Mouse (Mus musculus) olfactory bulb, adult 2 months (tissue): ENCODE data around the gene Hint2. TPM values are rescaled to one million over a fixed set of nuclear protein-coding genes. Genes with fewer than 3 reads are reported as not detected.

Experiments
- H3K27ac ChIP-seq: fragments of 200-500 bp; 2 replicates; pipeline ENCODE4 v1.5.1; 2012; ENCODE audit warnings: low read depth, low read length; ENCODE audit not compliant: insufficient read depth
- H3K4me1 ChIP-seq: fragments of 200-500 bp; 2 replicates; pipeline ENCODE4 v1.6.1; 2012; ENCODE audit warnings: low read length; ENCODE audit not compliant: control insufficient read depth, insufficient read depth
- H3K4me3 ChIP-seq: fragments of 200-500 bp; 2 replicates; pipeline ENCODE4 v1.5.1; 2012; ENCODE audit warnings: mild to moderate bottlenecking, low read depth, low read length, moderate library complexity; ENCODE audit not compliant: insufficient read depth
- CTCF ChIP-seq: fragments of 200-500 bp; IDR thresholded peaks from 2 replicates; pipeline ENCODE4 v1.5.1; 2012; ENCODE audit warnings: low read depth, mild to moderate bottlenecking, low read length, moderate library complexity; ENCODE audit not compliant: insufficient read depth
- POLR2A ChIP-seq: fragments of 200-500 bp; IDR thresholded peaks from 2 replicates; pipeline ENCODE4 v1.6.1; 2012; ENCODE audit warnings: mild to moderate bottlenecking, low read depth, low read length, moderate library complexity; ENCODE audit not compliant: insufficient read depth
- WGBS: fragments of 180-500 bp; shearing (Covaris S2); methylation state at CpG from one replicate; pipeline ENCODE4 v1.1.7; 2018; 5-methylcytosine and 5-hydroxymethylcytosine counted together
- polyA plus RNA-seq: library from polyadenylated mRNA; stranded (reverse); fragments of >200 nt; gene quantifications from 2 replicates; pipeline ENCODE4 v1.2.4, GENCODE M21; 2012; ENCODE audit warnings: low replicate concordance; ENCODE audit not compliant: missing spikeins, insufficient read depth, insufficient read length

The Hint2 gene
- polyA plus RNA-seq, 1 experiment = not detected

DNA sequence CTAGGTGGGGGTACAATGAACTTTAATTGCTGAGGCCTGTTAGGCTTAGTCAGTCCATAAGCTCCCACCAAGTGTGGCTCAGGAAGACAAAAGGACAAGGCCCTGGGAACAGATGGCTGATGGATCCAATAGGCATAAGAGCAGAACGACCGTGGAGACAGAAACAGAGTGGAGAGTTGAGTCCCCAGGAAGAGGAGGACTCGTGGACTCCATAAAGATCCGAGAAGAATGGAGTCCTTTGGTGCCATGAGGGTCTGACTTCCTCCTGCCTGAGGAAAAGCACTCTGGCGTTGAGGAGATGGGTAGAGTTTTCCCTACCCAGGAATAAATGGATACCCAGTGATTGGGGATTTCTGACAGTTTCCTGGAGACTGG lies 25.6 kb downstream of the Hint2 start:
- Histone ChIP-seq H3K4me1 (peaks cover 22% of the 10 kb centered on the region), H3K4me3 (peak overlapping the region; percentile 79; the same call in 1 of the 2 replicates), H3K27ac (no peak overlapping the region)
- 29% methylated on average over 5 of the region's 5 CpGs for WGBS
- TF ChIP-seq POLR2A (no peak), CTCF (no peak)

DNA sequence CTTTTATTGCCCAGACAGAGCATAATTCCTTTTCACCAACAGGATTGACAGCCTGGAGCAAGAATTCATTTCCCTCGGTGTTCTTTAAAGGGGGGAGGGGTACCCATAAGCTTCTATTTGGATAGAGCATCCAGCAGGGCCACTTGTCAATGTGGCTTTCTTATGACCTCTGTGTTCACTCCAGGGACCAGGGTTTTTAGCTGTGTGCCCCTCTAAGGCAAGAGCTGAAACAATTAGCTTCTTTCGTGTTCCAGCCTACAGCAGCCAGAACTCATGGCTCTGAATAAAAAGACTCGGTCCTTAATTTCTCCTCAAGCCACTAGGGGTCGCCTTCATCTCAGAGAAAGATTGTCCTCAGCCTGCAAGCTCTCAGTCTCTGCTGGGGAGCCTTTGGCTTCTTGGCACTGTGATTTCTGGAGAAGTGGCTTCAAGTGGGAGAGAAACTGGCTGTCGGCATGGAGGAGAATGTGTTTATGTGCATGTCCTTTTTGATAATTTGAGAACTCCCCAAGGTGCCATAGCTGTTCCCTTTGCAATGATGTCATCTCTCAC lies 26.2 kb downstream of the Hint2 start:
- no peak overlapping the region for H3K27ac ChIP-seq
- TF ChIP-seq POLR2A = no peak
- peak; percentile 51 for TF ChIP-seq CTCF
- H3K4me3 ChIP-seq = no peak overlapping the region
- WGBS = 2% methylated on average over 5 of the region's 5 CpGs
- H3K4me1 ChIP-seq = peaks cover 22% of the 10 kb centered on the region

- Histone ChIP-seq H3K4me3 (no peak overlapping the region), H3K4me1 (peaks cover 22% of the 10 kb centered on the region), H3K27ac (no peak overlapping the region)
- TF ChIP-seq CTCF (no peak), POLR2A (no peak)
- 29% methylated on average over 20 of the region's 20 CpGs for WGBS
Measured at GRCm38 (mm10) chr4:43629106-43629817, 27.0 kb downstream of the Hint2 start.

DNA sequence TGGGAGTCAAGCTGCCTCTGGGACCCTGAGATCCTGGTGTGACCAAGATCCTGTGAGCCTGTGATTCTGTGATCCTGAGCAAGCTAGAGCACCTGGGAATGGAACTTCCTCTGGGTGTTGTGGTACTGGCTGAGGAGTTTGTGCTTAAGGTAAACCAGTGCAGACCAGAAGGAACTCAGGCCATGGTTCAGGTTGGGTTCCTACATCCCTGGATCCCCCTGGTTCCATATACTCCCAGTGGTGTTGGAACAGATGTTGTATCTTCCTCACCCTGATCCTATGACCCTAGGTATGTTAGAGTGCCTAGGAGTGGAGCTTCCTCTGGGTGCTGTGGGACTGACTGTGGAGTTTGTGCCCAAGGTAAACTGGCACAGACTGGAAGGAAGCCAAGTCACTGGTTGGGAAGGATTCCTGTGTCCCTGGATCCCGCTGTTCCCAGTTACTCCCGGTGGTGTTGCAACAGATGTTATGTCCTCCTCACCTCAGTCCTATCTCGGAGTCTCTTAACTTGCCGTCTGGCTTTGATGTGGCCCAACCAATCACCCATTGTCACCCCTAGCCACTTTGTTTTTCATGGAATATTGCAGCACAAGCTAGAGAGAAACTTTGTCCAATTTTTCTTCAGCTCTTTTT lies 36.0 kb downstream of the Hint2 start:
- TF ChIP-seq CTCF (no peak), POLR2A (no peak)
- Histone ChIP-seq H3K4me1 (no peaks in the 10 kb centered on the region), H3K4me3 (no peak overlapping the region), H3K27ac (no peak overlapping the region)
- WGBS = 77% methylated on average over 4 of the region's 4 CpGs

GRCm38 (mm10) chr4:43613060-43613730 lies 43.1 kb downstream of the Hint2 start:
- 54% methylated on average over 3 of the region's 3 CpGs for WGBS
- TF ChIP-seq CTCF (no peak), POLR2A (no peak)

DNA sequence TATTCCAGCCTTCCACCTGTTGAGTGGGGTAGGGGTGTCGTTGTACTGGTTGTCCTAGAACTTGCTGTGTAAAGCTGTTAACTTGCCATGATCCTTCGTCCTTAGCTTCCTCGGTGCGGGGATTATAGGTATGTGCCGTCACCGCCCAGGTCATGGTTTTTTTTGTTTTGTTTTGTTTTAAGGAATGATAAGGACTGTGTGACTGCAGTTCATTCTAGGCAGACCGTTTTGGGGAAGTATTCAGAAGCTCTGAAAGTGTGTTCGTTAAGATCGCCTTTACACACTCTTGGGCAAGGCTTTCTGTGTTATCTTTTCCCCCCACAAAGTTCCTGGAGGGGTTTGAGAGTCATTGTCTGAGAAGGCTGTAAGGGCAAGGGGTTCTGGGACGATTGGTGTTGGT lies 43.7 kb downstream of the Hint2 start:
- TF ChIP-seq POLR2A = no peak
- TF ChIP-seq CTCF = no peak
- WGBS = 62% methylated on average over 10 of the region's 10 CpGs

More at GRCm38 (mm10) chr4:43613060-43613730, 43.1 kb downstream of the Hint2 start:
- Histone ChIP-seq H3K27ac (no peak overlapping the region), H3K4me3 (no peak overlapping the region), H3K4me1 (no peaks in the 10 kb centered on the region)

DNA sequence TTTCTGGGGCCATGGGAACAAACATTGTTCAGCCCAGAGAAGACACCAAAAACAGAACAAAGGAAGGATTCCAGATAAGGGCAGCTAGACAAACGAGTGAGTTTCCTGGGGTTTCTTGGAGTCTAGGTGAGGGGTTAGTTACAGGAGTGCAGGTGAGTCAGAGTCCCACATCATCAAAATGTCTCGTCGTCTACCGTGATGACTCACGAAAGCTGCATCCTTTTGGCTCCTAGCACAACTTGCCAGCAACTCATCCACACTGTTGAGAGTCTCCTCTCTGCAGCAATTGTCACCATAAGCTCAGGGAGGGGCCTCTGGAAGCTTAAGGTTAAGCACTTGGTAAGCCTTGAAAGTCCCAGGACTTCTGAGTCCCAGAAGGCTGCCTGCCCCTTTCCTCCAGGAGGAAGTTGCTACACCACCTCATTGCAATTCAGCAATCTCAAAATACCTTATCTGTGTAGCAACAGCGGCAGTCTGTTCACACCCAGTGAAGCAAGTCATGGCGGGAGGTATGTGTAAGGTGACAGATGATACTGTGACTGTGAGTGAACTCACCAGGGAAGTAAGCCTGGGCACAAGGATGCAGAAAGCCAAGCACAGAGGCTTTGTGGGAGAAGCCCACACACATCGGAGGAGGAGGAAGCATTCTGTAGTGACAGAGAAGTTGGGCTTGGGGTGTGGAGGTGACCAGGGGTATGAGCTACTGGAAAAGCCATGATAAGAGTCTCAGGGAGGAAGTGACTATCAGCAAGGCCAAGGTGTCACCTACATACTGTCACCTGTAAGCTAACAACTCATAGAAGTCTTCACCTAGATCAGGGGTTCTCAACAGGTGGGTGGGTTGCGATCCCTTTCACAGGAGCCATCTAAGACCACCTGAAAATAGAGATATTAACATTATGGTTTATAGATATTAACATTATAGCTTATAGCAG lies 51.2 kb downstream of the Hint2 start:
- Histone ChIP-seq H3K4me1 (no peaks in the 10 kb centered on the region), H3K27ac (no peak overlapping the region), H3K4me3 (no peak overlapping the region)
- 73% methylated on average over 9 of the region's 9 CpGs for WGBS
- TF ChIP-seq CTCF = no peak
- TF ChIP-seq POLR2A = no peak

More for the DNA sequence above, 43.7 kb downstream of the Hint2 start:
- H3K4me3 ChIP-seq = no peak overlapping the region
- no peaks in the 10 kb centered on the region for H3K4me1 ChIP-seq
- no peak overlapping the region for H3K27ac ChIP-seq

Other genes starting within 250 kb of the Hint2 start
- gene Fam166b, start 227.3 kb downstream of the Hint2 start, polyA plus RNA-seq = not detected in 2 replicates
- gene Tesk1, start 214.5 kb downstream of the Hint2 start, polyA plus RNA-seq = not detected in 2 replicates
- not detected in 2 replicates for gene Cd72, start 201.8 kb downstream of the Hint2 start, polyA plus RNA-seq
- not detected in 2 replicates for gene Sit1, start 172.7 kb downstream of the Hint2 start, polyA plus RNA-seq
- gene Ccdc107, start 163.6 kb downstream of the Hint2 start, polyA plus RNA-seq = not detected in 2 replicates
- not detected in 2 replicates for gene Arhgef39, start 156.8 kb downstream of the Hint2 start, polyA plus RNA-seq
- gene Car9, start 149.5 kb downstream of the Hint2 start, polyA plus RNA-seq = not detected in 2 replicates
- gene Tpm2, start 132.7 kb downstream of the Hint2 start, polyA plus RNA-seq = not detected in 2 replicates
- not detected in 2 replicates for gene Creb3, start 94.1 kb downstream of the Hint2 start, polyA plus RNA-seq
- 147 TPM in 1 of 2 replicates, not detected in the other for gene Tln1, start 93.8 kb downstream of the Hint2 start, polyA plus RNA-seq
- gene Rgp1, start 77.8 kb downstream of the Hint2 start, polyA plus RNA-seq = 242 TPM in 1 of 2 replicates, not detected in the other
- not detected in 2 replicates for gene Gba2, start 77.6 kb downstream of the Hint2 start, polyA plus RNA-seq
- not detected in 2 replicates for gene Msmp, start 72.0 kb downstream of the Hint2 start, polyA plus RNA-seq
- gene Npr2, start 24.5 kb downstream of the Hint2 start, polyA plus RNA-seq = not detected in 2 replicates
- not detected in 2 replicates for gene Spag8, start 2.9 kb downstream of the Hint2 start, polyA plus RNA-seq
- not detected in 2 replicates for gene Tmem8b, start 12.5 kb upstream of the Hint2 start, polyA plus RNA-seq
- not detected in 2 replicates for gene Fam221b, start 12.7 kb upstream of the Hint2 start, polyA plus RNA-seq
- gene Olfr70, start 44.3 kb upstream of the Hint2 start, polyA plus RNA-seq = not detected in 2 replicates
- gene Olfr71, start 53.8 kb upstream of the Hint2 start, polyA plus RNA-seq = not detected in 2 replicates
- not detected in 2 replicates for gene Hrct1, start 70.7 kb upstream of the Hint2 start, polyA plus RNA-seq
- not detected in 2 replicates for gene Spaar, start 73.6 kb upstream of the Hint2 start, polyA plus RNA-seq
- not detected in 2 replicates for gene Olfr159, start 114.5 kb upstream of the Hint2 start, polyA plus RNA-seq
- gene Olfr156, start 167.4 kb upstream of the Hint2 start, polyA plus RNA-seq = not detected in 2 replicates
- not detected in 2 replicates for gene Olfr157, start 183.7 kb upstream of the Hint2 start, polyA plus RNA-seq
- gene Olfr155, start 195.1 kb upstream of the Hint2 start, polyA plus RNA-seq = not detected in 2 replicates
- gene Reck, start 219.1 kb upstream of the Hint2 start, polyA plus RNA-seq = not detected in 2 replicates